Mouse (Mus musculus): ENCODE results near the gene Camkmt.

Camkmt gene

GRCm38 (mm10) chr17:85090120-85091099 is at the start of gene Camkmt, which contains the start of gene Prepl:
Gene Camkmt (plus strand): TSS chr17:85090552.
Gene Prepl (minus strand): TSS chr17:85090241.
- peak; percentile 98 for DNase-seq (ENCODE audit: low read depth, low spot score)

GRCm38 (mm10) chr17:85040913-85041312 is 49.4 kb upstream of the Camkmt start:
- DNase-seq (ENCODE audit: low read depth, low spot score): no peak

- no peak for DNase-seq (ENCODE audit: low read depth, low spot score)
These were observed 47.9 kb upstream of the Camkmt start for GRCm38 (mm10) chr17:85042419-85042818.

GRCm38 (mm10) chr17:85043404-85043816 is 46.9 kb upstream of the Camkmt start:
- no peak for DNase-seq (ENCODE audit: low read depth, low spot score)

GRCm38 (mm10) chr17:85044466-85044865 is 45.9 kb upstream of the Camkmt start:
- no peak for DNase-seq (ENCODE audit: low read depth, low spot score)

- DNase-seq (ENCODE audit: low read depth, low spot score): no peak
These were observed 45.2 kb upstream of the Camkmt start for GRCm38 (mm10) chr17:85045160-85045559.

- no peak for DNase-seq (ENCODE audit: low read depth, low spot score)
These were observed 42.0 kb upstream of the Camkmt start for GRCm38 (mm10) chr17:85048379-85048778.

- no peak for DNase-seq (ENCODE audit: low read depth, low spot score)
These were observed 32.1 kb upstream of the Camkmt start for GRCm38 (mm10) chr17:85058276-85058675.

GRCm38 (mm10) chr17:85059136-85059535 is 31.2 kb upstream of the Camkmt start:
- no peak for DNase-seq (ENCODE audit: low read depth, low spot score)

GRCm38 (mm10) chr17:85063560-85063959 is 26.8 kb upstream of the Camkmt start:
- no peak for DNase-seq (ENCODE audit: low read depth, low spot score)

GRCm38 (mm10) chr17:85067331-85067730 is 23.0 kb upstream of the Camkmt start:
- no peak for DNase-seq (ENCODE audit: low read depth, low spot score)

GRCm38 (mm10) chr17:85070658-85071057 is 19.7 kb upstream of the Camkmt start:
- no peak for DNase-seq (ENCODE audit: low read depth, low spot score)

- peak; percentile 4 for DNase-seq (ENCODE audit: low read depth, low spot score)
These were observed 19.1 kb upstream of the Camkmt start for GRCm38 (mm10) chr17:85071088-85071775.

- no peak for DNase-seq (ENCODE audit: low read depth, low spot score)
These were observed 18.0 kb upstream of the Camkmt start for GRCm38 (mm10) chr17:85072383-85072782.

GRCm38 (mm10) chr17:85073214-85073613 is 17.1 kb upstream of the Camkmt start:
- no peak for DNase-seq (ENCODE audit: low read depth, low spot score)

GRCm38 (mm10) chr17:85074083-85074482 is 16.3 kb upstream of the Camkmt start:
- DNase-seq (ENCODE audit: low read depth, low spot score): no peak

- no peak for DNase-seq (ENCODE audit: low read depth, low spot score)
These were observed 11.1 kb upstream of the Camkmt start for GRCm38 (mm10) chr17:85079276-85079675.

GRCm38 (mm10) chr17:85080781-85081180 is 9.6 kb upstream of the Camkmt start:
- no peak for DNase-seq (ENCODE audit: low read depth, low spot score)

GRCm38 (mm10) chr17:85085335-85085734 is 5.0 kb upstream of the Camkmt start:
- no peak for DNase-seq (ENCODE audit: low read depth, low spot score)

GRCm38 (mm10) chr17:85086501-85086900 is 3.9 kb upstream of the Camkmt start:
- no peak for DNase-seq (ENCODE audit: low read depth, low spot score)

- peak; percentile 7 for DNase-seq (ENCODE audit: low read depth, low spot score)
These were observed 2.8 kb upstream of the Camkmt start for GRCm38 (mm10) chr17:85087591-85087990.

- DNase-seq (ENCODE audit: low read depth, low spot score): no peak
These were observed 2.0 kb upstream of the Camkmt start for GRCm38 (mm10) chr17:85088401-85088800.
